Mouse (Mus musculus): ENCODE measurements around the gene Myadml2. TPM values are rescaled to one million over a fixed set of nuclear protein-coding genes. Genes with fewer than 3 reads are reported as not detected.
A peak's percentile ranks its signal among the peaks of the same experiment; 100 is the strongest.
"Not testable (repeated sequence)": the region's sequence is repeated elsewhere in the genome, so short reads cannot be mapped to it uniquely, and the experiment has no call there.

Gene Myadml2
- polyA plus RNA-seq, 1 experiment from 2014 or later = 0.28 TPM

DNA sequence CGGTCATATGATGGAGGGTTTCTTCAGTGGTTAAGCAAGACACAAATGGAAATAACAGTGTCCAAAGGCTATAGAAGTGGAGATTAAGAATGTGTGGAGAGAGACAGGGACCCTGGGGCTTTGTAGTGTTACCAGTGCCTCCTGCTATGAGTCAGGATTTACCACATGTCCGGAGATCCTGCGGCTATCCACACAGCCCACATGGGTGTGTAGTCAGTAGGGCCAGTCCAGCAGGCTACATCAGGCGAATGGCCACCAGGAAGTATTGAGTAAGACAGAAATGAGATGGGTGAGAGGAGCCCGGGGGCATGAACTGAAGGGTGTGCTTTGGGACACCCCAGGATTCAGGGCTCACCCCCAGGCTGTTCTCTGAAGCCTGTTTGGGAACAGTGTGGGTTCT, 34.7 kb upstream of the Myadml2 start:
- no peak overlapping the region for H3K9ac ChIP-seq (ENCODE audit: low read depth, low read length)
- H3K27ac ChIP-seq = no peak overlapping the region
- ATAC-seq (replicated peaks; ENCODE audit: low FRiP score, low read depth) = no peak
- no peaks in the 10 kb centered on the region for H3K9me3 ChIP-seq (replicated peaks; ENCODE audit: low read length)
- no peak for DNase-seq (ENCODE audit: low spot score)
- WGBS = 94% methylated on average over 5 of the region's 5 CpGs
- no peak overlapping the region for H3K4me2 ChIP-seq (ENCODE audit: low read length)
- no peaks in the 10 kb centered on the region for H3K27me3 ChIP-seq (ENCODE audit: insufficient read depth, low read length)
- TF ChIP-seq CTCF (IDR thresholded peaks at IDR 0.05; ENCODE audit: low read depth) = no peak
- peaks cover 34% of the 10 kb centered on the region; the same call in 1 of the 2 replicates for H3K36me3 ChIP-seq (ENCODE audit: insufficient read depth, low read length)
- no peak overlapping the region for H3K4me3 ChIP-seq (replicated peaks; ENCODE audit: low read depth, low read length)
- H3K4me1 ChIP-seq (replicated peaks; ENCODE audit: insufficient read depth, low read length) = no peaks in the 10 kb centered on the region

DNA sequence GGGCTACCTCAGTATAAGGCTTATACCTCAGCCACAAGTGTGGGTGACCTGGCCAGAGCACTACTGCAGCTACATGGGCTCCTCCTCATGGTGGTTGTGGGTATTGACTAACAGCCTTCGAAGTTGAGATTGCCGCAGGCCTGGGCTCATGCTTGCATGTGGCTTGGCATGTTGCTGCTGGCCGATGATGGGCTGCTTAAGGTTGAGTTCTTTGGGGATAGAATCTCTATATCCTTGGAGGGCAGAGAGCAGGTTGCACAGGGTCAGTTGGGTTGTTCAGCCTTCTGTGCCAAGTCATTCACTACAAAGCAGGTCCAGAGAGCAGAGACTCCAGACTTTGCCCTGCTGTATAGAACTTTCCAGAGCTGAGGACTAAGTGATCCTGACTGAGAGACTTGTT, 32.0 kb upstream of the Myadml2 start:
- ATAC-seq (replicated peaks; ENCODE audit: low FRiP score, low read depth) (peak; percentile 84), DNase-seq (ENCODE audit: low spot score) (peak; percentile 45)
- Histone ChIP-seq H3K4me1 (replicated peaks; ENCODE audit: insufficient read depth, low read length) (no peaks in the 10 kb centered on the region), H3K4me3 (replicated peaks; ENCODE audit: low read depth, low read length) (no peak overlapping the region), H3K27me3 (ENCODE audit: insufficient read depth, low read length) (no peaks in the 10 kb centered on the region), H3K27ac (0 out of 2 replicates have a peak overlapping the region, but pooled peaks have one; percentile 19), H3K4me2 (ENCODE audit: low read length) (no peak overlapping the region), H3K36me3 (ENCODE audit: insufficient read depth, low read length) (peaks cover 26% of the 10 kb centered on the region; the same call in 1 of the 2 replicates), H3K9ac (ENCODE audit: low read depth, low read length) (no peak overlapping the region), H3K9me3 (replicated peaks; ENCODE audit: low read length) (no peaks in the 10 kb centered on the region)
- TF ChIP-seq CTCF (IDR thresholded peaks at IDR 0.05; ENCODE audit: low read depth) = peak; percentile 63
- WGBS = 79% methylated on average over 3 of the region's 3 CpGs

DNA sequence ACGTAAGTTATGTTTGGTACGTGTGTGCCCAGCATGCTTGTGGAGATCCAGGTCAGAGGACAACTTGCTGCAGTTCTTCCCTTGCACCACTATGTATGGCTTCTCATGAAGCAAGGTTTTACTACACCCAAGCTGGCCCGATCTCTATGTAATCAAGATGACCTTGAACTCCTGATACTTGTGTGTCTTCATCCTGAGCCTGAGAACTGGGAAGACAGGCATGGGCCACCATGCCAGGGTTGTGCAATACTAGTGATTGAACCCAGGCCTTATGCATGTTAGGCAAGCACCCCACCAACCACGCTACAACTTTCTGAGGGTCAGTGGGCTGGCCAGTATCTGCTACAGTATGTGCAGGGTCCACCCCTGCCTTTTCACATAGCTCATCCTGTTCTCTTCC, 29.0 kb upstream of the Myadml2 start:
- H3K27me3 ChIP-seq (ENCODE audit: insufficient read depth, low read length) = no peaks in the 10 kb centered on the region
- WGBS = 96% methylated on average over 4 of the region's 4 CpGs
- ATAC-seq (replicated peaks; ENCODE audit: low FRiP score, low read depth) (no peak), DNase-seq (ENCODE audit: low spot score) (no peak)
- H3K4me2 ChIP-seq (ENCODE audit: low read length) = no peak overlapping the region
- peaks cover 18% of the 10 kb centered on the region; the same call in 1 of the 2 replicates for H3K36me3 ChIP-seq (ENCODE audit: insufficient read depth, low read length)
- H3K4me1 ChIP-seq (replicated peaks; ENCODE audit: insufficient read depth, low read length) = no peaks in the 10 kb centered on the region
- H3K9ac ChIP-seq (ENCODE audit: low read depth, low read length) = no peak overlapping the region
- H3K27ac ChIP-seq = no peak overlapping the region
- H3K4me3 ChIP-seq (replicated peaks; ENCODE audit: low read depth, low read length) = no peak overlapping the region
- TF ChIP-seq CTCF (IDR thresholded peaks at IDR 0.05; ENCODE audit: low read depth) = no peak
- no peaks in the 10 kb centered on the region for H3K9me3 ChIP-seq (replicated peaks; ENCODE audit: low read length)

DNA sequence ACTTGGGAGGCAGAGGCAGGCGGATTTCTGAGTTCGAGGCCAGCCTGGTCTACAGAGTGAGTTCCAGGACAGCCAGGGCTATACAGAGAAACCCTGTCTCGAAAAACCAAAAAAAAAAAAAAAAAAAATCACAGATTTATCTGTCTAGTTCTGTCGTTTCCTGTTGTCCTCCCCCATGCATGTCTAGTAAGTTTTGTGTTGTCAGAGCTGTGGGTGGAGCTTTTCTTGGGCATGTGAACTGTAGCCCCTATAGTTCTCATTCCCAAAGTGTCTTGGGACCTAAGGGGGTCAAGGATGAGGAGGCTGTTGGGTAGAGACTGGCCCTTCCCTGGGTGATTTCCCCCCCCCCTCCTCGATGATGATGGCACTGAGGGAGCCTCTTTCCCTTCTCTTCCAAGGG, 27.9 kb upstream of the Myadml2 start:
- H3K9ac ChIP-seq (ENCODE audit: low read depth, low read length); H3K27me3 ChIP-seq (ENCODE audit: insufficient read depth, low read length); ATAC-seq (replicated peaks; ENCODE audit: low FRiP score, low read depth); DNase-seq (ENCODE audit: low spot score); H3K4me2 ChIP-seq (ENCODE audit: low read length); H3K9me3 ChIP-seq (replicated peaks; ENCODE audit: low read length); H3K4me1 ChIP-seq (replicated peaks; ENCODE audit: insufficient read depth, low read length); H3K27ac ChIP-seq; H3K4me3 ChIP-seq (replicated peaks; ENCODE audit: low read depth, low read length): not testable (repeated sequence)
- 81% methylated on average over 4 of the region's 5 CpGs for WGBS
- peaks cover 13% of the 10 kb centered on the region; the same call in 1 of the 2 replicates for H3K36me3 ChIP-seq (ENCODE audit: insufficient read depth, low read length)

DNA sequence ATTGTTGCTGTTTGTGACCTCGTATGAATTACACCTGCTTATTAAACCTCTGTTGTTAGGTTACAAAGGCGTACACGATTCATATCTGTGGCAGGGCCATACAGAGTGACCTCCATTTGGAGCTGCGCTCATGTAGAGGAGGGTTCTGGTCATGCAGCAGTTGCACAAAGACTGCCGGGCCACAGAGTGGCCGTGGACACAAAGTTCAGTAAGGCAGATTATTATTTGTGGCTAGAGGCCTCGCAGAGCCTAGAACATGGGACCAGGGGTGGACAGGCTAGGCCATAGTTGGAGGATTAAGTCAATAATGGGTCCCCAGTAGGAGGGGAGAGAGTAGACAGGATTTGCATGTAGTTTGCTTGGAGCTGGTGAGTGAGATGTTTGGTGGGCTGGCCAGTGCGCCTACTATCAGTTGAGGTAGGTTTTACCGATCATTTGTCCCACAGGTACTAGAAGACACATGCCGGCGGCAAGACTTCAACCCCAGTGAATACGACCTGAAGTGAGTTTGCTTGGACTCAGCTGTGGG, 25.7 kb upstream of the Myadml2 start:
- no peak for DNase-seq (ENCODE audit: low spot score)

DNA sequence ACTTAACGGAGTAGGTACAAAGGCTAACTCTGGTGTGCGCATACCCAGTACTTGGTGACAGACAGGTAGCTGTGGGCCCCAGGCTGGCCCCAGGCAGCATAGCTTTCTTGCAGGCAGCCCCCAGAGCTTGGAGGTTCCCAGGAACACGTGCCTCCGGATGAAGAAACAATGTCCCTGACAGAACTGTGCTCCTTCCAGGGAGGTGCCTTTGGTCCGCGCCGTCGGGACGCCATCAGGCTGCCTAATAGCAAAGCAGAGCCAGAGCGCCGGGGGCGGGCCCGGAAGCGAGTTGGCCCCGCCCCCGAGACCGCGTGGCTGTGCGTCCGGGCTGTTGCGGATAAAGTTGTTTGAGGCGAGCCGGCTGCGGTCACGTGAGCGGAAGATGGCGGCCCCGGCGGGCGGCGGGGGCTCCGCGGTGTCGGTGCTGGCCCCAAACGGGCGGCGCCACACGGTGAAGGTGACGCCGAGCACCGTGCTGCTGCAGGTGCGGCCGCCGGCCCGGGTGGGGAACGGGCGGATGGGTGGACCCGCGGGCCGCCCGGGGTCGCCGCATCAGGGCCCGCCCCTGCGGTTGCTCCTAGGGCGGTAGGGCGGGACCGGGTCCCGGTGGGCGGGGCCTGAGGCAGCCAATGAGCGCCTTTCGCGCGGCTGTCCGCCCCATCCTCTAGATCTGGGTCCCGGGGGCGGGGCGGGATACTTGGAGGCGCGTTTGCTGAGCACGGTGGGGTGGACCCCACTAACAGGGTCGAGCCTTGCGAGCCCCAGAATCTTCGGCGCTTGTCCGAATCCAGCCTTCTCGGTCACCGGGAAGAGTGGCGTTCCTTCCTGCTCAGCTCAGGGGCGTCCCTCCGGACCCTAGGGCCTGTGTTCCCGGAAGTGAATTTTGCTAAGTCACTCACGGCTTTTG, 25.0 kb upstream of the Myadml2 start, which contains the start of gene Aspscr1:
Aspscr1 (plus strand) TSS at position 287 of the 907 bp plus-strand sequence.
- Histone ChIP-seq H3K27ac (peak within 1 kb of the TSS; percentile 89), H3K9me3 (replicated peaks; ENCODE audit: low read length) (no peaks in the 10 kb centered on the region), H3K4me2 (ENCODE audit: low read length) (peak within 1 kb of the TSS; percentile 80), H3K4me3 (replicated peaks; ENCODE audit: low read depth, low read length) (peak within 1 kb of the TSS; percentile 77), H3K4me1 (replicated peaks; ENCODE audit: insufficient read depth, low read length) (no peaks in the 10 kb centered on the region), H3K9ac (ENCODE audit: low read depth, low read length) (peak within 1 kb of the TSS; percentile 87), H3K27me3 (ENCODE audit: insufficient read depth, low read length) (no peaks in the 10 kb centered on the region), H3K36me3 (ENCODE audit: insufficient read depth, low read length) (0 out of 2 replicates have a peak, but pooled peaks cover 4% of the 10 kb centered on the region)
- peak; percentile 94 for ATAC-seq (replicated peaks; ENCODE audit: low FRiP score, low read depth)
- no peak for TF ChIP-seq CTCF (IDR thresholded peaks at IDR 0.05; ENCODE audit: low read depth)
- peak; percentile 98 for DNase-seq (ENCODE audit: low spot score)
- WGBS = 1% methylated on average over 83 of the region's 83 CpGs

More for the DNA sequence above, 25.7 kb upstream of the Myadml2 start:
- no peaks in the 10 kb centered on the region for H3K27me3 ChIP-seq (ENCODE audit: insufficient read depth, low read length)
- H3K9me3 ChIP-seq (replicated peaks; ENCODE audit: low read length) = no peaks in the 10 kb centered on the region
- H3K4me3 ChIP-seq (replicated peaks; ENCODE audit: low read depth, low read length) = peak overlapping the region; percentile 77
- peak overlapping the region; percentile 89 for H3K27ac ChIP-seq
- H3K9ac ChIP-seq (ENCODE audit: low read depth, low read length) = peak overlapping the region; percentile 87
- ATAC-seq (replicated peaks; ENCODE audit: low FRiP score, low read depth) = peak; percentile 17
- H3K36me3 ChIP-seq (ENCODE audit: insufficient read depth, low read length) = peaks cover 9% of the 10 kb centered on the region; the same call in 1 of the 2 replicates
- WGBS = 34% methylated on average over 12 of the region's 12 CpGs
- no peak for TF ChIP-seq CTCF (IDR thresholded peaks at IDR 0.05; ENCODE audit: low read depth)
- H3K4me1 ChIP-seq (replicated peaks; ENCODE audit: insufficient read depth, low read length) = no peaks in the 10 kb centered on the region
- peak overlapping the region; percentile 80 for H3K4me2 ChIP-seq (ENCODE audit: low read length)
